ENCODE assay signal across 8 mouse cellular contexts in genomic region chr17:34034064-34034463, GRCm38 (mm10). TPM values are rescaled to one million over a fixed set of nuclear protein-coding genes. Genes with fewer than 3 reads are reported as not detected.
DNase-seq lines count a peak whose midpoint lies in the region; ATAC-seq and TF ChIP-seq lines count a peak whose summit lies in the region.

No protein-coding gene starts in this region.

- WGBS in heart, embryonic 15.5 days, result 61% methylated on average over 10 of the region's 10 CpGs
- WGBS in liver, adult 2 months, result 81% methylated on average over 10 of the region's 10 CpGs

- TF ChIP-seq CTCF in liver, adult 2 months (IDR thresholded peaks at IDR 0.05; ENCODE audit: low read depth, low read length), result peak; percentile 66

- H3K9me3 ChIP-seq in heart, embryonic 15.5 days (replicated peaks), result no peaks in the 10 kb centered on the region

- H3K36me3 ChIP-seq in heart, embryonic 15.5 days, result peaks cover 54% of the 10 kb centered on the region
- H3K36me3 ChIP-seq in liver, adult 2 months (ENCODE audit: control insufficient read depth, insufficient read depth, low read length), result peaks cover 5% of the 10 kb centered on the region; the same call in 1 of the 2 replicates

- 0 out of 2 replicates have a peak overlapping the region, but pooled peaks have one; percentile 7 for H3K27ac ChIP-seq in heart, embryonic 15.5 days
- H3K27ac ChIP-seq in liver, adult 2 months (replicated peaks; ENCODE audit: insufficient read depth, low read depth, low read length), result no peak overlapping the region

- H3K4me3 ChIP-seq in heart, embryonic 15.5 days, result no peak overlapping the region
- H3K4me3 ChIP-seq in liver, adult 2 months (ENCODE audit: insufficient read depth, low read depth, low read length), result no peak overlapping the region

- peak; percentile 31 for DNase-seq in left cerebral cortex, adult 11 months (ENCODE audit: low spot score)
- DNase-seq in left cerebral cortex, postnatal 36 days (ENCODE audit: low spot score in 2 of 2), result no peak
- DNase-seq in NIH3T3 (ENCODE audit: low read depth), result peak; percentile 82
- DNase-seq in cerebellum, adult 9-10 months, result peak; percentile 78
- DNase-seq in liver, adult 2 months (ENCODE audit: extremely low read depth, low read depth, low spot score), result peak; percentile 25

- ATAC-seq in heart, embryonic 15.5 days (replicated peaks; ENCODE audit: insufficient number of reproducible peaks, insufficient read depth, low FRiP score, low read depth), result no peak
- peak; percentile 34; the same call in 1 of the 2 replicates for ATAC-seq in neutrophil, adult 5-6 weeks (ENCODE audit: extremely low read depth, insufficient number of reproducible peaks, low FRiP score, poor library complexity, severe bottlenecking)
- ATAC-seq in inflammation-experienced regulatory T-cells, adult 6 months, result no peak

- peaks cover 29% of the 10 kb centered on the region for H3K79me2 ChIP-seq in liver, adult 2 months (ENCODE audit: control insufficient read depth, insufficient read depth, low read length)

- intact Hi-C loops in left cerebral cortex, postnatal 36 days (cut with DNase I), result loop anchor here (10.0 kb wide), 1 partner anchor 561 kb away; the partner anchor contains the start of genes Ager and Pbx2

- TF ChIP-seq POLR2A in liver, adult 2 months (IDR thresholded peaks at IDR 0.05; ENCODE audit: extremely low read depth, insufficient read depth, low read length), result no peak

- H3K27me3 ChIP-seq in heart, embryonic 15.5 days, result peaks cover 15% of the 10 kb centered on the region
- H3K27me3 ChIP-seq in liver, adult 2 months (ENCODE audit: control insufficient read depth, insufficient read depth, low read length), result no peaks in the 10 kb centered on the region

- no peak overlapping the region for H3K4me2 ChIP-seq in heart, embryonic 15.5 days

- H3K9ac ChIP-seq in heart, embryonic 15.5 days, result no peak overlapping the region
- H3K9ac ChIP-seq in liver, adult 2 months (ENCODE audit: low read depth, low read length), result no peak overlapping the region

- H3K4me1 ChIP-seq in heart, embryonic 15.5 days (replicated peaks), result peaks cover 51% of the 10 kb centered on the region
- peaks cover 19% of the 10 kb centered on the region for H3K4me1 ChIP-seq in liver, adult 2 months (ENCODE audit: control insufficient read depth, insufficient read depth, low read length)

RNA-seq across cellular contexts. Expression of gene Rxrb, which starts 2.5 kb away (rescaled TPM):
- total RNA-seq in left cerebral cortex, postnatal 36 days (2021), result 10 to 100 TPM; 81.9 to 87.8 TPM
- polyA plus RNA-seq in heart, embryonic 15.5 days (2015; fragmentation: Nextera tagmentation; extraction: Ambion mirVana), result 26.8 and 38.5 TPM in 2 replicates
- total RNA-seq in liver, adult 2 months (2014; rRNA removed), result 13.0 and 17.0 TPM in 2 replicates
- polyA plus RNA-seq in liver, adult 2 months (2012; rRNA removed), result 40.3 and 46.5 TPM in 2 replicates
- 65.3 and 70.2 TPM in 2 replicates for total RNA-seq in neutrophil, adult 5-6 weeks (2017)
- 10 to 100 TPM in 2 of 3 experiments, 1 to 10 TPM in 1; 7.8 to 10.6 (median 10.1) TPM for polyA plus RNA-seq in inflammation-experienced regulatory T-cells, adult 6 months (2017; shearing (Covaris generic))

RNA-seq across cellular contexts. Expression of gene Slc39a7, which starts 2.6 kb away (rescaled TPM):
- 100 to 1,000 TPM; 101 to 105 TPM for total RNA-seq in left cerebral cortex, postnatal 36 days (2021)
- 97.8 and 133 TPM in 2 replicates for polyA plus RNA-seq in heart, embryonic 15.5 days (2015; fragmentation: Nextera tagmentation; extraction: Ambion mirVana)
- 51.2 and 54.7 TPM in 2 replicates for total RNA-seq in liver, adult 2 months (2014; rRNA removed)
- 98.0 and 115 TPM in 2 replicates for polyA plus RNA-seq in liver, adult 2 months (2012; rRNA removed)
- total RNA-seq in neutrophil, adult 5-6 weeks (2017), result 65.5 and 69.1 TPM in 2 replicates
- polyA plus RNA-seq in inflammation-experienced regulatory T-cells, adult 6 months (2017; shearing (Covaris generic)), result 10 to 100 TPM; 40.8 to 49.3 (median 44.7) TPM

RNA-seq across cellular contexts. Expression of gene Col11a2, which starts 5.2 kb away (rescaled TPM):
- total RNA-seq in left cerebral cortex, postnatal 36 days (2021), result 10 to 100 TPM; 15.1 to 16.3 TPM
- polyA plus RNA-seq in heart, embryonic 15.5 days (2015; fragmentation: Nextera tagmentation; extraction: Ambion mirVana), result 1.3 and 4.6 TPM in 2 replicates
- 0.18 and 0.74 TPM in 2 replicates for total RNA-seq in liver, adult 2 months (2014; rRNA removed)
- 0.20 and 0.23 TPM in 2 replicates for polyA plus RNA-seq in liver, adult 2 months (2012; rRNA removed)
- 10.4 and 13.0 TPM in 2 replicates for total RNA-seq in neutrophil, adult 5-6 weeks (2017)
- under 1 TPM in 1 of 3 experiments, not detected in 2; 0.21 TPM for polyA plus RNA-seq in inflammation-experienced regulatory T-cells, adult 6 months (2017; shearing (Covaris generic))

RNA-seq across cellular contexts. Expression of gene H2-Ke6, which starts 6.2 kb away (rescaled TPM):
- total RNA-seq in left cerebral cortex, postnatal 36 days (2021), result 10 to 100 TPM; 35.7 to 36.6 TPM
- 47.4 and 56.2 TPM in 2 replicates for polyA plus RNA-seq in heart, embryonic 15.5 days (2015; fragmentation: Nextera tagmentation; extraction: Ambion mirVana)
- 76.5 and 80.5 TPM in 2 replicates for total RNA-seq in liver, adult 2 months (2014; rRNA removed)
- 162 and 167 TPM in 2 replicates for polyA plus RNA-seq in liver, adult 2 months (2012; rRNA removed)
- total RNA-seq in neutrophil, adult 5-6 weeks (2017), result 89.7 and 114 TPM in 2 replicates
- polyA plus RNA-seq in inflammation-experienced regulatory T-cells, adult 6 months (2017; shearing (Covaris generic)), result 10 to 100 TPM; 28.0 to 31.5 (median 30.7) TPM

RNA-seq across cellular contexts. Expression of gene Ring1, which starts 9.6 kb away (rescaled TPM):
- 10 to 100 TPM; 33.5 to 35.9 TPM for total RNA-seq in left cerebral cortex, postnatal 36 days (2021)
- polyA plus RNA-seq in heart, embryonic 15.5 days (2015; fragmentation: Nextera tagmentation; extraction: Ambion mirVana), result 15.8 and 20.8 TPM in 2 replicates
- 10.0 and 13.7 TPM in 2 replicates for total RNA-seq in liver, adult 2 months (2014; rRNA removed)
- 29.7 and 33.8 TPM in 2 replicates for polyA plus RNA-seq in liver, adult 2 months (2012; rRNA removed)
- 14.8 and 24.3 TPM in 2 replicates for total RNA-seq in neutrophil, adult 5-6 weeks (2017)
- 1 to 10 TPM; 1.6 to 2.8 (median 2.5) TPM for polyA plus RNA-seq in inflammation-experienced regulatory T-cells, adult 6 months (2017; shearing (Covaris generic))

Comparison
In these comparisons a context has a peak if more than half of its experiments do, and no peak if none do; other contexts are left out.
1. DNase-seq: peak in left cerebral cortex, adult 11 months (single experiment), NIH3T3 (single experiment), cerebellum, adult 9-10 months (single experiment) and liver, adult 2 months (single experiment); none in left cerebral cortex, postnatal 36 days (0 of 2).